Comparison of ENCODE assay signal across 8 mouse cellular contexts in genomic region chr5:111649012-111649411, GRCm38 (mm10).
DNase-seq lines count a peak whose midpoint lies in the region; ATAC-seq and TF ChIP-seq lines count a peak whose summit lies in the region.

No protein-coding gene starts in this region.

- ATAC-seq in embryonic facial prominence, embryonic 11.5 days (replicated peaks; ENCODE audit: insufficient number of reproducible peaks, low FRiP score, low TSS enrichment, low read depth) = peak; percentile 63; the same call in 1 of the 2 replicates
- peak; percentile 86 for ATAC-seq in midbrain, embryonic 15.5 days (replicated peaks)

- no peak overlapping the region for H3K9ac ChIP-seq in embryonic facial prominence, embryonic 11.5 days (replicated peaks; ENCODE audit: low read length)
- H3K9ac ChIP-seq in midbrain, embryonic 15.5 days = no peak overlapping the region

- H3K27ac ChIP-seq in embryonic facial prominence, embryonic 11.5 days (replicated peaks; ENCODE audit: low read depth, low read length) = no peak overlapping the region
- no peak overlapping the region for H3K27ac ChIP-seq in kidney, adult 2 months (ENCODE audit: insufficient read depth, low read depth, low read length)
- peak overlapping the region; percentile 60 for H3K27ac ChIP-seq in midbrain, embryonic 15.5 days

- H3K27me3 ChIP-seq in embryonic facial prominence, embryonic 11.5 days (ENCODE audit: control insufficient read depth, insufficient read depth, low read length) = no peaks in the 10 kb centered on the region
- H3K27me3 ChIP-seq in kidney, adult 2 months (replicated peaks; ENCODE audit: control insufficient read depth, insufficient read depth, low read length) = no peaks in the 10 kb centered on the region
- H3K27me3 ChIP-seq in midbrain, embryonic 15.5 days (replicated peaks) = no peaks in the 10 kb centered on the region

- H3K4me3 ChIP-seq in embryonic facial prominence, embryonic 11.5 days (ENCODE audit: low read depth, low read length) = no peak overlapping the region
- no peak overlapping the region for H3K4me3 ChIP-seq in kidney, adult 2 months (ENCODE audit: insufficient read depth, low read depth, low read length)
- no peak overlapping the region for H3K4me3 ChIP-seq in midbrain, embryonic 15.5 days

- H3K4me2 ChIP-seq in embryonic facial prominence, embryonic 11.5 days (ENCODE audit: low read depth, low read length) = no peak overlapping the region
- peak overlapping the region; percentile 10; the same call in 1 of the 2 replicates for H3K4me2 ChIP-seq in midbrain, embryonic 15.5 days

- intact Hi-C loops in left cerebral cortex, postnatal 14 days (cut with DNase I) = no loop called here

- no peak for TF ChIP-seq CTCF in kidney, adult 2 months (conservative IDR thresholded peaks at IDR 0.05; ENCODE audit: insufficient read depth, insufficient read length, low read depth, low read length)

- peaks cover 8% of the 10 kb centered on the region for H3K4me1 ChIP-seq in embryonic facial prominence, embryonic 11.5 days (ENCODE audit: control insufficient read depth, insufficient read depth, low read length)
- no peaks in the 10 kb centered on the region for H3K4me1 ChIP-seq in kidney, adult 2 months (ENCODE audit: control insufficient read depth, insufficient read depth, low read length)
- H3K4me1 ChIP-seq in midbrain, embryonic 15.5 days = peaks cover 31% of the 10 kb centered on the region

- DNase-seq in R1 (ENCODE audit: low read depth, low spot score) = peak; percentile 68
- peak; percentile 89 for DNase-seq in embryonic facial prominence, embryonic 11.5 days (ENCODE audit: low spot score)
- DNase-seq in heart, adult 8-10 months (ENCODE audit: low spot score) = peak; percentile 68
- DNase-seq in kidney, adult 2 months = peak; percentile 63
- DNase-seq in left cerebral cortex, postnatal 14 days (ENCODE audit: low spot score in 2 of 2) = peak; percentile 79 to 88
- no peak for DNase-seq in T-cell, adult 2 months (ENCODE audit: low spot score)
- DNase-seq in B cell, adult 2 months = no peak

- 17% methylated on average over 10 of the region's 10 CpGs for WGBS in embryonic facial prominence, embryonic 11.5 days
- 40% methylated on average over 10 of the region's 10 CpGs for WGBS in kidney, adult 2 months
- 5% methylated on average over 10 of the region's 10 CpGs for WGBS in midbrain, embryonic 15.5 days

- H3K9me3 ChIP-seq in embryonic facial prominence, embryonic 11.5 days (replicated peaks; ENCODE audit: control insufficient read depth, low read length) = no peaks in the 10 kb centered on the region
- no peaks in the 10 kb centered on the region for H3K9me3 ChIP-seq in midbrain, embryonic 15.5 days

- H3K36me3 ChIP-seq in embryonic facial prominence, embryonic 11.5 days (replicated peaks; ENCODE audit: control insufficient read depth, insufficient read depth, low read depth, low read length) = no peaks in the 10 kb centered on the region
- H3K36me3 ChIP-seq in kidney, adult 2 months (ENCODE audit: control insufficient read depth, insufficient read depth, low read length) = no peaks in the 10 kb centered on the region
- H3K36me3 ChIP-seq in midbrain, embryonic 15.5 days (replicated peaks) = no peaks in the 10 kb centered on the region

- TF ChIP-seq POLR2A in kidney, adult 2 months (IDR thresholded peaks at IDR 0.05; ENCODE audit: low read depth, low read length) = no peak

Comparison
In these comparisons a context has a peak if more than half of its experiments do, and no peak if none do; other contexts are left out.
1. DNase-seq: peak in R1 (single experiment), embryonic facial prominence, embryonic 11.5 days (single experiment), heart, adult 8-10 months (single experiment), kidney, adult 2 months (single experiment) and left cerebral cortex, postnatal 14 days (2 of 2); none in T-cell, adult 2 months (single experiment) and B cell, adult 2 months (0 of 2).